Mouse (Mus musculus) stomach, embryonic 14.5 days (tissue): ENCODE data around the gene Ikbke. TPM values are rescaled to one million over a fixed set of nuclear protein-coding genes. Genes with fewer than 3 reads are reported as not detected.

ENCODE experiments used
- ATAC-seq: fragments of 200-750 bp; cut with Nextera tagmentation; 2 replicates; pipeline ENCODE4 v1.8.0; 2017; ENCODE audit warnings: low read depth, moderate TSS enrichment; ENCODE audit not compliant: insufficient number of reproducible peaks, insufficient read depth, low FRiP score
- H3K27ac ChIP-seq: fragments of 300-500 bp; sonication (generic); 2 replicates; pipeline ENCODE4 v1.5.1; 2014; ENCODE audit warnings: mild to moderate bottlenecking, low read length, moderate library complexity, mixed read lengths
- H3K27me3 ChIP-seq: fragments of 300-500 bp; sonication (generic); 2 replicates; pipeline ENCODE4 v1.6.1; 2014; ENCODE audit warnings: low read length, control low read depth, mixed read lengths; ENCODE audit not compliant: control insufficient read depth, insufficient read depth
- H3K36me3 ChIP-seq: fragments of 300-500 bp; sonication (generic); 2 replicates; pipeline ENCODE4 v1.6.1; 2014; ENCODE audit warnings: mild to moderate bottlenecking, control low read depth, low read length, moderate library complexity, mixed read lengths; ENCODE audit not compliant: control insufficient read depth, insufficient read depth
- H3K4me1 ChIP-seq: fragments of 300-500 bp; sonication (generic); 2 replicates; pipeline ENCODE4 v1.6.1; 2014; ENCODE audit warnings: low read length, control low read depth, mixed read lengths; ENCODE audit not compliant: control insufficient read depth, insufficient read depth
- H3K4me2 ChIP-seq: fragments of 300-500 bp; sonication (generic); replicated peaks from 2 replicates; pipeline ENCODE4 v1.6.1; 2014; ENCODE audit warnings: low read depth, low read length, control low read depth
- H3K4me3 ChIP-seq: fragments of 300-500 bp; sonication (generic); 2 replicates; pipeline ENCODE4 v1.5.1; 2014; ENCODE audit warnings: low read depth, low read length, control low read depth
- H3K9ac ChIP-seq: fragments of 300-500 bp; sonication (generic); replicated peaks from 2 replicates; pipeline ENCODE4 v1.6.1; 2014; ENCODE audit warnings: low read depth, mild to moderate bottlenecking, control low read depth, low read length, moderate library complexity, mixed read lengths
- H3K9me3 ChIP-seq: fragments of 300-500 bp; sonication (generic); 2 replicates; pipeline ENCODE4 v1.6.1; 2016; ENCODE audit warnings: low read depth, low read length, control low read depth; ENCODE audit not compliant: control insufficient read depth
- WGBS: fragments of 180-500 bp; shearing (Covaris S2); extraction: QIAGEN DNeasy Blood & Tissue Kit; methylation state at CpG from one replicate; pipeline ENCODE4 v1.1.7; 2014; 5-methylcytosine and 5-hydroxymethylcytosine counted together
- polyA plus RNA-seq: library from polyadenylated mRNA; unstranded; fragments of >200 nt; fragmentation: Nextera tagmentation; extraction: Ambion mirVana; gene quantifications from 2 replicates; pipeline ENCODE4 v1.2.1, GENCODE M21; 2014

Ikbke gene
- polyA plus RNA-seq, 1 experiment from 2014 or later, result 6.1 TPM

DNA sequence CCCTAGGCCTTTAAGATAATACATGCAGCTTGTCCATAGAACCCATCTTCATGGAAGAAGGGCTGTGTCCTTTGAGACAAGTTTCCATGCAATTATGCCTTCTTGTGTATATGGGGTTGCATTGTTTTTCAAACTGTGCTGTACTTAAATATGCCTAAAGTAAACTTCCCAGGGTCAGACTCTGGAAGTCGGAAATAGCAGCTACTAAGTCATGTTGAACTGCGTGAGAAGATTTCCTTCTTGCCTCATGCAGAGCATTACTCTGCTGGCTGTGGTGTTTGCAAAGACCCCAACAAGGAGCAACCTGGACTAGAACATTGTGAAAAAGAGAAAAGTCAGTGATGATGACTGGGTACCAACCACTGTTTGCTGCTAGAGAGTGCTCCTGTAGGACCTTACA lies 56.1 kb downstream of the Ikbke start:
- no peaks in the 10 kb centered on the region for H3K27me3 ChIP-seq
- H3K36me3 ChIP-seq, result no peaks in the 10 kb centered on the region
- no peak overlapping the region for H3K4me3 ChIP-seq
- no peak for ATAC-seq
- no peak overlapping the region for H3K27ac ChIP-seq
- WGBS, result 74% methylated on average over 2 of the region's 2 CpGs
- no peak overlapping the region for H3K9ac ChIP-seq
- H3K4me2 ChIP-seq, result no peak overlapping the region
- H3K4me1 ChIP-seq, result 0 out of 2 replicates have a peak, but pooled peaks cover 4% of the 10 kb centered on the region
- no peaks in the 10 kb centered on the region for H3K9me3 ChIP-seq

- Histone ChIP-seq H3K27me3 (no peaks in the 10 kb centered on the region), H3K4me1 (no peaks in the 10 kb centered on the region), H3K4me3 (no peak overlapping the region), H3K36me3 (no peaks in the 10 kb centered on the region), H3K9me3 (no peaks in the 10 kb centered on the region), H3K4me2 (no peak overlapping the region), H3K9ac (no peak overlapping the region), H3K27ac (no peak overlapping the region)
- ATAC-seq, result no peak
- 82% methylated on average over 13 of the region's 13 CpGs for WGBS
Observed at GRCm38 (mm10) chr1:131221822-131222590, 57.4 kb downstream of the Ikbke start.

- 91% methylated on average over 11 of the region's 11 CpGs for WGBS
- ATAC-seq, result no peak
Observed at GRCm38 (mm10) chr1:131218933-131219332, 60.5 kb downstream of the Ikbke start.

DNA sequence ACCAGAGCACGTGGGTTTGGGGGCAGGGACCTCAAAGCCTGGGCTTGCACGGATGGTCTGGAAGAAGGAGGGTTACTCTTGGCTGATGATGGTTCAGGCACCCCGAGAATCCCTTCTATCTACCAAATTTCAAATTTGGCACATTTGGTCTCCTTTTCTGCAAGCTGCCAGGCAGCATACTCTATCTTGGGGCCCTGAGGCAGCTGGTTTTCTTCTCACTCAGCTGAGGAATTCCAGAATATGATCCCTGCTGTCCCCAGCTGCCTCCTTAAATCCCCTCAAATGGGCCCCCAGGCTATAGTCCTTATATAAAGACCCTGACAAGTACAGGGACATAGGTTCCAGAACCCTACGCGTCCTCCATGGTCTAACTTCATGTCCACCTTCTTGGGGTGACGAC lies 66.0 kb downstream of the Ikbke start:
- Histone ChIP-seq H3K36me3 (no peaks in the 10 kb centered on the region), H3K4me3 (no peak overlapping the region), H3K9ac (no peak overlapping the region), H3K27ac (peak overlapping the region; percentile 22), H3K4me2 (no peak overlapping the region), H3K4me1 (peaks cover 18% of the 10 kb centered on the region; the same call in 1 of the 2 replicates), H3K9me3 (no peaks in the 10 kb centered on the region), H3K27me3 (no peaks in the 10 kb centered on the region)
- WGBS, result 53% methylated on average over 6 of the region's 6 CpGs
- ATAC-seq, result no peak

More at GRCm38 (mm10) chr1:131218933-131219332, 60.5 kb downstream of the Ikbke start:
- Histone ChIP-seq H3K4me2 (no peak overlapping the region), H3K4me1 (peaks cover 2% of the 10 kb centered on the region; the same call in 1 of the 2 replicates), H3K4me3 (no peak overlapping the region), H3K9me3 (no peaks in the 10 kb centered on the region), H3K9ac (no peak overlapping the region), H3K27ac (no peak overlapping the region), H3K27me3 (no peaks in the 10 kb centered on the region), H3K36me3 (no peaks in the 10 kb centered on the region)

DNA sequence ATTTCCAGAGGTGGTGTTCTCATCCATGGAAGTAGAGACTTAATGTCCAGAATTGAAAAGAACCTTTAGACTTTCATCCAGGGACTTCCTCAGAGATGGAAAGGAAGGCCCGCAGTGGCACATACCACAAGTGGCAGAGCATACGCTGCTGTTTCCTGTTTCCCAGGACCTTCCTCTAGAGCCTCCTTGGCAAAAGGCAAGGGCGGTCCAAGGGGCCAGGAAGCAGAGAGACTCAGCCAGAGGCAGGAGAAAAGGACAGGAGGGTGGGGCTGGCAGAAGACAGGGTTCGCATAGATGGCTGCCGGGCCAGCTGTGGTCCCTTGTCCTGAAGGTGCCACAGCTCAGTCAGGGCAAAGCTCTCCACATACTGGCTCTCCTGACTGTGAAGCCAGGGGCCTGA lies 66.5 kb downstream of the Ikbke start:
- no peak overlapping the region for H3K9ac ChIP-seq
- WGBS, result 61% methylated on average over 5 of the region's 5 CpGs
- peaks cover 18% of the 10 kb centered on the region; the same call in 1 of the 2 replicates for H3K4me1 ChIP-seq
- no peaks in the 10 kb centered on the region for H3K9me3 ChIP-seq
- H3K4me3 ChIP-seq, result no peak overlapping the region
- H3K36me3 ChIP-seq, result no peaks in the 10 kb centered on the region
- no peaks in the 10 kb centered on the region for H3K27me3 ChIP-seq
- no peak for ATAC-seq
- H3K27ac ChIP-seq, result no peak overlapping the region
- no peak overlapping the region for H3K4me2 ChIP-seq

DNA sequence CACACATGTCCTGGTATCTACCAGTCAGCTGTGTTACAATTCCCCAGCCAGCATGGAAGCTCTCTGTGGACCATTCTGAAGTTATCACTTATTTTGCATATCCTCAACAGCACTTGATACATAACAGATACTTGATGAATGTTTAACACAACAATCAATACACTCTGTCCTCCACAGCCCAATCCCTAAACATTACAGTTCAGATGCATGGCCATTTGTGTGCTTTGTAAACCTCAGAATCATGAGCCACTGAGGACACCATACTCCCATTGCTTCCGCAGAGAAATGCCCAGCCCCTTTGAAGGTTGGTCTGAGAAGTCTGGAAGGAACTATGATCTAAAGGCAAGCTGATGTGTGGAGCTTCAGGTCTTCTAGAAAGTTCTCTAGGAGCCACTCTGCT lies 67.8 kb downstream of the Ikbke start:
- Histone ChIP-seq H3K27me3 (no peaks in the 10 kb centered on the region), H3K4me1 (peaks cover 19% of the 10 kb centered on the region; the same call in 1 of the 2 replicates), H3K27ac (no peak overlapping the region), H3K4me2 (no peak overlapping the region), H3K9ac (no peak overlapping the region), H3K36me3 (no peaks in the 10 kb centered on the region), H3K4me3 (no peak overlapping the region), H3K9me3 (no peaks in the 10 kb centered on the region)
- WGBS, result 80% methylated on average over 1 of the region's 1 CpGs
- no peak for ATAC-seq

GRCm38 (mm10) chr1:131209971-131210426 lies 69.4 kb downstream of the Ikbke start:
- peaks cover 24% of the 10 kb centered on the region; the same call in 1 of the 2 replicates for H3K4me1 ChIP-seq
- no peak for ATAC-seq
- no peaks in the 10 kb centered on the region for H3K9me3 ChIP-seq
- no peak overlapping the region for H3K27ac ChIP-seq
- no peaks in the 10 kb centered on the region for H3K27me3 ChIP-seq
- no peaks in the 10 kb centered on the region for H3K36me3 ChIP-seq
- 78% methylated on average over 8 of the region's 8 CpGs for WGBS
- H3K4me2 ChIP-seq, result no peak overlapping the region
- H3K9ac ChIP-seq, result no peak overlapping the region
- no peak overlapping the region for H3K4me3 ChIP-seq

DNA sequence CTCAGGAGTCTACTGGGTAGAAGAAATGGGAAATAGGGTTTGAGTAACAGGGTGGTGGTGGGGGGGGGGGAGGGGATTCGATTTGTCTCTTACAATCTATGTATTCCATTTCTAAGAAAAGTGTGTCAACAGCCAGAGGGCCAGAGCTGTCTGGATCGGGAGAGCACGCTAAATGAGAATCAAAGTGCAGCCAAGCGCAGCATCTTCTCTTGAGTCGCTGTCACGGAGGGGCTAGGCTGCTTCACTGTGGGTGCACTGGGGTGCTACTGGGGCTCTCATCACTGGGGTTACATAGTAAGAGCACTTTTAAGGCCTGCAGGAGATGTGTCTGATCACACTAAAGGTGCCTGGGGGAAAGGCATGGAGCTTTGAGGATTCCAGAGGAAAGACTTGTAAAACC lies 70.6 kb downstream of the Ikbke start:
- H3K9me3 ChIP-seq, result no peaks in the 10 kb centered on the region
- ATAC-seq, result no peak
- 89% methylated on average over 6 of the region's 6 CpGs for WGBS
- peaks cover 21% of the 10 kb centered on the region; the same call in 1 of the 2 replicates for H3K4me1 ChIP-seq
- H3K9ac ChIP-seq, result no peak overlapping the region
- H3K36me3 ChIP-seq, result no peaks in the 10 kb centered on the region
- no peak overlapping the region for H3K4me2 ChIP-seq
- H3K4me3 ChIP-seq, result no peak overlapping the region
- H3K27me3 ChIP-seq, result no peaks in the 10 kb centered on the region
- H3K27ac ChIP-seq, result no peak overlapping the region
